Mouse (Mus musculus) layer of hippocampus, postnatal 36 days (tissue): ENCODE data around the gene Fkbp2. TPM values are rescaled to one million over a fixed set of nuclear protein-coding genes. Genes with fewer than 3 reads are reported as not detected.
A peak's percentile ranks its signal among the peaks of the same experiment; 100 is the strongest.

ENCODE experiments used
- DNase-seq, 2 experiments: peaks; one replicate each; pipeline ENCODE4 v3.0.0; 2022
- total RNA-seq, 2 experiments: library from RNA; stranded (reverse); gene quantifications; 2 replicates each; pipeline ENCODE4 v1.2.3; 2021

The Fkbp2 gene
- total RNA-seq, 2 experiments from 2014 or later: 86.0 to 101 TPM

DNA sequence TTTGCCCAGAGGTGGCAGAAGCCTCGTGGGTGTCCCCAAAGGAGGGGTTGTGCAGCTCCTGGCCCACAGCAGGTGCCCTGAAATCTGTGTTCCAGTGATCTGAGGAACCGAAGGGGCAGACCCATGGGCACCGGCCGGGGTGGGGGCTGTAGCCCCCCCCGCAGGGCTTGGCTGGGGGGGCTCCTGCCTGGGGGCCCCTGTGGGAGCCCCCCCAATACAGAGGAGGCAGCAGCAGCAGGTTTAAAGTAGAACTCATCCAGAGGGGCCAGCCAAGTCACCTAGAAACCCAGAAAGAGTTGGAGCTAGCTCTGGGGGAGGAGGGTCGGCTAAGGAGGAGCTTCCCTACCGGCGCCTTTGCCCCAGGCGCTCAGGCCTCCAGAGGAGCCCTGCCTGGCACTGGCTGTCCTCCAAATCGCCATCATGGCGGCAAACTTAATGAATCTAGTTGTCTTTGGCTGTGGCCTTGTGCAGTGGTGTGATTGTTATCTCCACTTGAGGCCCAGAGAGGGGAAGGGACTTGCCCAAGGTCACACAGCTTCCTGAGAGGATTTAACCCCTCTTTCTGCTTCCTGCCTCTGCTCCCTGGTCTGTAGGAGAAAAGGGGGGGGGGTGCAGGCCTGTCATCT is 9.7 kb downstream of the Fkbp2 start:
- no peak for DNase-seq

DNA sequence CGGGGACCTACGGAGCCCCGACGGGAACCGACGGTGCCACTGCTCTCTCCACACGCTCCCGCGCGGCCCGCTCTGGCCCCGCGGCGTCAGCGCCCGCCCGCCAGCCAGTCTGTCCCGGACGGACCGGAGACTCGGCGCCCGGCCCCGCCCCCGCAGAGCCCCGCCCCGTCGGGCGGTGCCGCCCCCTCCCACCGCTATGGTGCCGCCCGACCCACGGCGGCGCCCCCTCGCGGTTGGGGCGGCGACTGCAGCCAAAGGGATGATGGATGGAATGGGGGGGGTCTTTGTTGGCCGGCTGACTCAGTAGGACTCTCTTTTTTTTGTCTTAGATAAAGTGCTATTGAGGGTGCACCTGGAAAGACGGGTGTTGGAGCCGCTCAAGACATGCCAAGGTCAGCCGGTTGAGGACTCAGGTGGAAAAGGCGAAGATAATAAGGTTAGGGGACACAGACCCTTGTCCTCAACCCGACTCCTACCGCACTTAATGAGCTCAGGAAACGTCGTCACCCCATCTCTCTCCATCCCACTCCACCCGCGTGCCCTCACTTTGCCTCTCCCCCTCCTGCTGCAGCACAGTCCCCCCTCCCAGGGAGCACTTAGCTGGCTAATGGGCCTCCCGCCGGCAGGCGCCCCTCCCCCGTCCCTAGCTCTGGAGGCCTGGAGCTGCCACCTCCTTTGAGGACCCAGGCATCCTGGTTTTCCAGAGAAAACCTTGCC is 10.5 kb downstream of the Fkbp2 start:
- no peak for DNase-seq

DNA sequence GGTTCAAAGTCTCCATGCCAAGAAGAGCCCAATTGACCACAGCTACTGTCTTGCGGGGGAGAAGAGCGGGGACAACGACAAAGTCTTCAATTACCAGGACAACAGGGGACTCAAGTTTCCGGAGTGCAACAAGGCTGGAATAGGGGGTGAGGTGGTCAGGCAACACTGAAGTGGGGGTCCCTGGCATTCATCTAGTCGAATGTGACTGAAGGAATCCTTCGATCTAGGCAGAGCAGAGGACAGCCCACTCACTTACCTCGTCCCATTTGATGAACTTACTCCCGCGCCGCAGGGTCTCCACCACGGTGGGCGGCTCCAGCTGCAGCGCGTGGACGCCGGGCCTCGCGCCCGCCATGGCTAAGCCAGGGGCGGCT is 11.0 kb downstream of the Fkbp2 start:
- no peak for DNase-seq

DNA sequence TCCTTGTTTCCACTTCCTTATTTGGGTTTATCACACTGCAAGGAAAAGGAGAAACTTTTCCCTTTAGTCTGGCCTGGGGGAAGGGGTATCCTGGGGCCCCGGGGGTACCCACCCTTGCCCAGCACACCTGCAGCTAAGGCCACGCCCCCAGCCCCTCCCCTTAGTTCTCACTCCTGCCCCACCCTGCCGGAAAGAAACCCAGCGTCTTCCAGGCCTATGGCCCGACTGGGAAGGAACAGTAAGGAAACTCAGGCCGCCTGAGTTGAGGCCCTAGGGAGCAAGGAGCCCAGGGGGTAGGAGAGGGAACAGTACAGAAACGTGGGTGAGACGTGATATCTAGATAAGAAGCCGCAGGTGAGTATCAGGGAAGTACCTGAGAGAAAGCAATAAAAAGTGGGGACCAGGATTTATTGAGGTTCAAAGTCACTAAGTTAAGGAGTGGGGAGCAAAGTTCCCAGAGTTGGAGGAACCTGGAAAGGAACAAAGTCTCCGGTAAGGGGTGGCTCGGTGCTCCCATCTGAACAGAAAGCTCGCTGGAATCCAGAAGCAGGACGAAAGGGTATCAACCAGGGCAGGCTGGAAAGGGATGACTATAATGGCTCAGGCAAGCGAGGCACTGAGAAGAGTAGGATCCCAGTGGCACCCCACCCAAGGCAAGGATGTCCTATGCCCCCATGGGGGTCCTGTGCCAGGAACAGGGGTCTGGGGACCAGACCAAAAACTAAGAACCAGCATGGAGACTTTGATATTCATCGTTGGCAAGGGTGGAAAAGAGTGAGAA is 11.6 kb downstream of the Fkbp2 start:
- no peak for DNase-seq

DNA sequence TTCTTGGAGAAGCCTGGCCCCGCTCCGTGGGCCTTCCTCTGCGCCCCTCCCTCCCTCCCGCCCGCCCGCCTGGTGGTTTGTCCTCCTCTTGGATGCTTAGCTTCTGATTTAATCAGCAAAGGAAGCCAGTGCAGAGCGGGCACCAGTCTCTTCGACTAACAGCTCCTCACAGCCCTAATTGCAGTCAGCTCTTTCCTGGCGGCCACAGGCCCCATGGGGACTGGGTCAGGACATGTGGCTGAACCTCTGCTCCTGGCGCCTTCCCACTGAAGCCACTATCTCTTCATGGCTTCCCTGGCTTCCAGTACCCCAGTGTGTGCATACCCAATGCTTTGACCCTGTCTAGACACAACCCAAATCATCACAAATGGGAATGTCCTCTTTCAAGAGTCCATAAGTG is 23.8 kb downstream of the Fkbp2 start:
- no peak for DNase-seq

DNA sequence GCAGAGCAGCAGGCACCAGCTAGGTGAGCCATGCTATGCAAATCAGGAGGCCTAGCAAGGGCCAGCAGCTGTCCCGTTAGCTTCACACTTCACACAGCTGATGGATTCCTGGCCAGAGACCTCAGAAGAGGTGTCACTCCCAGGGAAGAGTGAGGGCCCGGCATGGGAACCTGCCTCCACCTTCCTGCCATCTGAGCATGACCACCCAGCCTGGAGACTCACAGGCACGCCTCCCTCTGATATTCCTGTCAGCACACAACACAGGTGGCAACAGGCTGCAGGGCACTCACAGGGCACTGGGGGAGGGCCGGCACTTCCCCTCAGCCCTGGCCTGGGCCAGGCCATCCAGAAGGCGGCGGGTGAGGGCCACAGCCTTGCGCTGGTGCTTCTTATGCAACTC is 24.9 kb downstream of the Fkbp2 start:
- DNase-seq: no peak

DNA sequence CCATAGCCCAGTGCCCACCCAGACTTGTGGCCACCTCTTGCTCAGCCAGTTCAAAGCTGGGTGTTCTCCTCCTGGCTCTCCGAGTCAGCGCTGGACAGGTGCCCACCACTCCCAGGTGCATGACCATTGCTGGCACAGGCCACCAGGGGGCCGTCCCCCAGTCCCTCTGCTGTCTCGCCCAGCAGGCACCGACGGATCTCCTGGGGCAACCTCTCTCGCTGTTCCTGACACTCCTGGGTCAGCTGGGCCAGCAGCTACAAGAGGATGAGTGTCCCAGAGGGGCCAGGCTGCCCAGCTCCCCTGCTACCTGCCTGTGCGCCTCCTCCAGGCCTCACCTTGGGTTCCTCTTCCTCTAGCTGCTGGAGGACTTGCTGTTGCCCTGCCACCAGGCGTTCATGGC is 26.3 kb downstream of the Fkbp2 start:
- DNase-seq: no peak

DNA sequence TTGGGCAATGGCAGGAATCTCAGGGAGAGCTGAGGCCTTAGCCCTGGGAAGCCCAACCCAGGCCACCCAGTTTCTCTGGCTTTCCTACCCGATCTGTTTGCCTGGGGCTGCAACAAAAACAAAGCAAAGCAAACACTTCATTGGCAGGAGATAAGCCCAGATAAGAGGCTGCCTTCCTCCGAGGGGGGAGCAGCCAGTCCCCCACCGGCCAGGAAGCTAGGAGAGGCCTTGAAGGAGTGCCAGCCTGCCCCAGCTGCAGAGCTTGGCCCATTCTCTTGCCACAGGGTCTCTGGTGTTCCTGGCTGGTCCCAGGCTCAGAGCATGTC is 27.6 kb downstream of the Fkbp2 start:
- DNase-seq: no peak

DNA sequence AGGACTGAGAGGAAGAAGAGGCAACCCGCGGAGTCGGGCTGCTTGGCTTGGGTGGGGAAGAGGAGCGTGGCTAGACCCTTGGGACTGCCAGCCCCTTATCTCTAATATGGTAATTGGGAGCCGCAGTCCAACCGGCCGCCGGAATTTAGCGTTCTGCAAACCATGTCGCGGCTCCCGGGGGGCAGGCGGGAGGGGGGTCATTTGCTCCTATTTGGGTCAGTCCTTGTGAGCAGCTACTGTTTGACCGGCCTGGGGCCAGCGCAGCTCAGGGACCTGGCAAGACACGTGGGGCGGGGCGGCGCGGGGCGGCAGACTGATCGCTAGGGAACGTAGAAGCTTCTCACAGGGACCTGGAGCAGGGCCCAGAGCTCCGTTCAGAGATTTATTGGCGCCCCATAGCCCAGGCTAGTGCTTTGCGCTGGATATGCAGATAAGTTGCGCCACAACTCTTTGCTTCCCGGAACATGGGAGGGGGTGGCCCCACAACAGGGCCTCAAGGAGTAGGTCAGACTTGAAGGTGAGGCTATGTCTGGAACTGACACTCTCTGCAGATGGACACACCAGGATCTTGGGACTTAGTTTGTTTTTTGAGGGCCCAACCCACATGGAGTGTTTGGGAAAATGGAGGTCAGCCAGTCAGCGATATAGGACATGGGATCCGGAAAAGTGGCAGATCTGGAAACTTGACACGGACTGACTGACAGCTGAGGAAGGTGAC is 28.1 kb downstream of the Fkbp2 start:
- DNase-seq: peak; percentile 67 to 76

DNA sequence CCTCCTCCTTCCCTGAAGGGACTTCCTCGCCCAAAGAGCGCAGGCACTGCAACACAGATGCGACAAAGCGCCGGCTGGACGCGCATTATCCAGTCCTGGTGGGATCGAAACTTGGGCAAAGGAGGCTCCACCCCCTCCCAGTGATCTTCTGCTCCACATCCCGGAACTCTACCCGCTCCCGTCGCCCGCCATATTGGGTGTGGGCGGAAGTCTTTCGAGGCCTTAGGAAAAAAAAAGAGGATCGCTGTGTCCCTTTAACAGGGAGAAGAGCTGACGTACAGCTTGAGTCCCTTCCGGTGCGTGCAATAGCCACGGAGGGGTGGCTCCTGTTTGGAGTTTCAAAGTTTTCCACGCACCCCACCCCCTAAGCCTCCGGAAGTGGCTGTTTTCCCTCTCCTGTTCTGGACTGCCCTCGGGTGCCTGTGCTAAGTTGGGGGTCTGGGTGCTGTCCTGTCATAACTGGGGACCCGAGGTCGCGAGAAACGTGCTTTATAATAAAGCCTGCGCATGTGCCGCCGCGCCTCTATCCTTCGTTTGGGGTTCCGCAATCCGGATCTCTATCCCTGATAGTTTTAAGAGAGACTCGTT is 28.8 kb downstream of the Fkbp2 start:
- DNase-seq: peak; percentile 94 to 95

DNA sequence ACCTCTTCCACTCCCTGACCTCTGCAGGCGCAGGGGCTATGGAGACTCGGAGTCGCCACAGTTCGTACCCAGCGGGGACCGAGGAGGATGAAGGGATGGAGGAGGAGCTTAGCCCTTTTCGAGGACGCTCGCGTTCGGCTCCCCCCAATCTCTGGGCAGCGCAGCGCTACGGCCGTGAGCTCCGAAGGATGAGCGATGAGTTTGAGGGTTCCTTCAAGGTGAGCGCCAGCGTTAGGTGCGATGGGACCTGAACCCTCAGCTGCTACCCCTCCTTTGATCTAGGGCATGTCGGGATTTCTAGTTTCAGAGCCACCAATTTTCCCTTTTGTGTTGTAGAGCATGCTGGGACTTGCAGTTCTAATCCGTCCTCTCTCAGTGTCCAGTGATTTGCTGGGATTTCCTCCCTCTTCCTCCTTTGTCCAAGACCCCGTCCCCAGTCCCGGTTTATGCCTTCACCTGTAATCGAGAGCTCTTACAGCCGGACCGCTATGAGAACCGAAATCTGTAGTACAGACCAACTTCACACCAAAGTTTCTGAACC is 29.6 kb downstream of the Fkbp2 start:
- peak; percentile 64 to 76 for DNase-seq

DNA sequence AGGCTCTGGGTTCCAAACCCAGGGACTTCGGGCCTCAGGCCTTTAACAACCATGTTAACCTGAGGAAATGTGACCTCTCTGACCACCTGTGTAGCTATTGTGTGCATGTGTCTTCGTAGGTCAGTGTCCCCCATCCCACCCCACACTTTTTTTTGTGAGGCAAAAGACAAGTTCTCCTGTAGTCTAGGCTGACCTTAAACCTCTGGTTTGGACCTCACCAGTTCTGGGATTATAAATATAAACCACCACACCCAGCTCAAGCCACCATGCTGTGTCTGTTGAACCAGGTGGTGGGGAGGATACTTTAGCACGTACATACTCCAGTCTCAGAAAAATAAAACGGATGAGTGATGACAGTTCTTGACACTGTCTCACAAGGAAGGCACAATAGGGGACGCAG is 30.4 kb downstream of the Fkbp2 start:
- no peak for DNase-seq

DNA sequence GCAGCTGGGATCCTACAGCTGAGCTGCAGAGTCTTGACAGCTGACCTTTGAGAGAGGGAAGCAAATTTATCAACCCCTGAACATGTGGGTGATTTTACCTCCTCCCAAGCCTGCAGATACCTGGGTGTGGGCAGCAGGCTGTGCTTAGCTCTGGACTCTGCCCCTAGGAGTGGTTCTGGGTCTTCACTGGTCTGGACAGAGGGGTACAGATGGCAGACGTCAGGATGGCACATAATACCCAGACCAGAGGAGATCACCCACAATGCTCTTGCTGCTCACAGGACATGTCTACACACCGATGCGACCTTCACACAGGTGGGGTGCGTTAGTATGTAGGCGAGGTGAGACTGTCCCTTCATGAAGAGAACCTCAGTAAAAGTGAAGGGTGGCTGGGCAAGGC is 30.8 kb downstream of the Fkbp2 start:
- no peak for DNase-seq

DNA sequence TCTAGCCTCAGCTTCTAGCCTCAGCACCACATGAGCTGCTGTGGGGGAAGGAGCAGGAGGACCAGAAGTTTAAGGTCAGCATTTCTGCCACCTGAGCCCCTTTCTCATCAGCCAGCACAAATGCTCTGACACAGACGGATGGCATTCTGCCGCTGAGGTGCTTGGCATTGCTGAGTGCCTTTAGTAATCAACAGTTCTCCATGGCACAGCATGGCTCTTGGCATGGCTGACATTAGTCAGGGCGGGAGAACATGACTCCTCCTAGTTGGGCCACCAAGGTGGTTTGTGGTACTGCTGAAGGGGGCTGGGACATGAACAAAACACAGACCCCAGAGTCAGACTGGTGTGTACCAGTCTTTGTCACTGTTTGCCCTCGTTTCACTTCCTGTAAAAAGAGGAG is 32.1 kb downstream of the Fkbp2 start:
- no peak for DNase-seq

DNA sequence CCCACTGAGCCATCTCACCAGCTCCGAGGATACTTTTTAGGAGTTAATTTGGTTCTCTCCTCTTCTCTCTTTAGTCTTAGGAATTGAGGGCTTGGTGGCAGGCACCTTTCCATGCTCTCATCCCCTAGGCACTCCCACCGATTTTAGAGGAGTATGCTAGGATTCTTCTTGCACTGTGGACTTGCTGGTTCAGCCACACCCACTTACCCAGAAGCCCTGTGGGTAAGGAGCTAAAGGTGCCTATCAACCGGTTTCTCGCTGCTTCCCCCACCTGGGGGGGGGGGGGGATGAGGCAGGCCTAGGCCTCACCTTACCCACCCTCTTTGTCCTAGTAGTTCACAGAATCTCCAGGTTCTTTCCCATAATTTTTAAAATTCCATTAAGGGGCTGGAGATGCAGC is 32.6 kb downstream of the Fkbp2 start:
- DNase-seq: no peak

DNA sequence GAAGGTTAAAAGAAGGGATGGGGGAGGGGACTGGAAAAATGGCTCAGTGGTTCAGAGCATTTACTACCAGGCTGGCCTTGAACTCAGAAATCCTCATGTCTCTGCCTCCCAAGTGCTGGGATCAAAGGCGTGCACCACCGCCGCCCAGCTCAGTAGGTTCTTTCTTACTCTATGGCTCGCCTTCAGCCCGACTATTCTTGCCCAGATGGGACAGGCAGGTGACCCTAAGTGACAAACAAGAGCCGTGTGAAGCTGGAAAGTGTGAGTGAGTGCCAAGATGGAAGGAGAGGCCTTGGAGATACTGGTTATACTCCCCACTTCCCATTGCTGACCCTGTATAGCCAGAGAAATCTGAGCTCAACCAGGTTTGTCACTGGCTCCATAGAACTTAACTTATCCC is 36.6 kb downstream of the Fkbp2 start:
- DNase-seq: no peak

DNA sequence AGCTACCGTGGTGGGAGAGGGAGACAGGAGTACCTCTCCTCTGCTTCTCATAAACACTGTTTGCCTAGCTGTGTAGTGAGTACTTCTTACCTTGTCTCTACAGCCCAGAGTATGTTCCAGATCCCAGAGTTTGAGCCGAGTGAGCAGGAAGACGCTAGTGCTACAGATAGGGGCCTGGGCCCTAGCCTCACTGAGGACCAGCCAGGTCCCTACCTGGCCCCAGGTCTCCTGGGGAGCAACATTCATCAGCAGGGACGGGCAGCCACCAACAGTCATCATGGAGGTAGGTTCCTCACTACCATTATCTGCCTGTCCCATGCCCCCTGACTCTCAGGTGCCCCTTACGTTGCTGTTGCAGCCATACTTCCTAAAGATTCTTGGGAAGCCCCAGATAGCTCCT is 37.5 kb downstream of the Fkbp2 start:
- no peak for DNase-seq

DNA sequence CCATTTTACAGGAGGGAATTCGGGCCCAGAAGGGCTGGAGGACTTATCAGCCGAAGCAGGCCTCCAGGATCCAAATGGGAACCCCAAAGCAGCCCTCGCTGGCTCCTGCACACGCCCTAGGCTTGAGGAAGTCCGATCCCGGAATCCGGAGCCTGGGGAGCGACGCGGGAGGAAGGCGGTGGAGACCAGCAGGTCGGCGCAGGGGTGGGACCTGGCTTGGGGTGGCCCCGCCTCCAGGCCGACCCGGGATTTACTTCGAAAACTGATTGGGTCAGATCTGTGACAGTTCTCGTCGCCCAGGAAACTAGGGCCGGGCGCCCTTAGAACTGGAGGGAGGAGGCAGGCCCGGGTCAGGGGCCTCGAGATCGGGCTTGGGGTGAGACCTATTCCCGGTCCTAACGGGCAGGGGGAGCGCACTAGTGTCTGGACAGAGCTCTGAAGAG is 38.0 kb downstream of the Fkbp2 start, which contains the start of gene Gpr137:
Gene Gpr137, minus strand, starts transcription at position 232 of the 443 bp plus-strand sequence.
- peak; percentile 93 to 94 for DNase-seq

DNA sequence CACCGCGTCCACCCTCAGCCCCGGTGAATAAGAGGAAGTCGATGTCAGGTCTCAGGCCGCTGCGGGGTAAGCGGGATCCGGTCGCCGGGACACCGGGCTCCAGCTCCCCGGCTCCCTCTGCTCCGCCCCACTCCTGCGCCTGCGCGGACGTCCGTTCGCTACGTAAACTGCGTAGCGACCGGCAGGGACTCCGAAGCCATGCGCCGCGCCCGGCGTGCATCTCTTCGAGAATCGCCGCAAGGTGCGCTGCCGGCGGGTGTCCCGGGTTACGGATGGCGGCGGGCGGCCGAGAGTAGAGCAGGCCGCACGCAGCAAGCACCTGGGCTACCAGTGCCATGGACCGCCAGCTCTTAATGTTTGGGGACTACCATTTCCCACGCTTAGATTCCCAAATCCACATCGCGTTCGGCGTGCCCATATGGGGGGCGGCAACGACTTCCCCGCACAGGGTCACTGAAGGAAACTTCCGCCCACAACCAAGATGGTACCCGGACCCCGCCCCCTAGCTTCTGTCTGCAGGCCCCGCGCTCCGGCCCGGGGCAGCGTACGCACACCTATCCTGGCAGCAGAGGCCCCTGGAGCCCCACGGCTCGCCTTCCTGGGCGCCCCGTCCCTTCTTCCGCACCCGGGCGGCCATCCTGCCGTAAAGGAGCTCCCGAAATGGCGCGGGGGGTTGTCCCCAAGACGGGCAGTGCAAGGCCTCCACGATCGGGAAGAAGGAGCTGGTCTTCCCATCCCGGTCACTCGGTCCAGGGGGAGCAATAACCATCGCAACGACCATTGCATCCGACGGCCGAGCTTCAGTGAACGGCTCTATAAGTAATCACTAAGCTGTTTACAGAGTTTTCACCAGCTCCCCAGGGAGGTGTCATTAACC is 38.7 kb downstream of the Fkbp2 start, which contains the start of gene Bad:
Gene Bad, plus strand, starts transcription at position 490 of the 877 bp plus-strand sequence.
- DNase-seq: peak; percentile 93 to 95

DNA sequence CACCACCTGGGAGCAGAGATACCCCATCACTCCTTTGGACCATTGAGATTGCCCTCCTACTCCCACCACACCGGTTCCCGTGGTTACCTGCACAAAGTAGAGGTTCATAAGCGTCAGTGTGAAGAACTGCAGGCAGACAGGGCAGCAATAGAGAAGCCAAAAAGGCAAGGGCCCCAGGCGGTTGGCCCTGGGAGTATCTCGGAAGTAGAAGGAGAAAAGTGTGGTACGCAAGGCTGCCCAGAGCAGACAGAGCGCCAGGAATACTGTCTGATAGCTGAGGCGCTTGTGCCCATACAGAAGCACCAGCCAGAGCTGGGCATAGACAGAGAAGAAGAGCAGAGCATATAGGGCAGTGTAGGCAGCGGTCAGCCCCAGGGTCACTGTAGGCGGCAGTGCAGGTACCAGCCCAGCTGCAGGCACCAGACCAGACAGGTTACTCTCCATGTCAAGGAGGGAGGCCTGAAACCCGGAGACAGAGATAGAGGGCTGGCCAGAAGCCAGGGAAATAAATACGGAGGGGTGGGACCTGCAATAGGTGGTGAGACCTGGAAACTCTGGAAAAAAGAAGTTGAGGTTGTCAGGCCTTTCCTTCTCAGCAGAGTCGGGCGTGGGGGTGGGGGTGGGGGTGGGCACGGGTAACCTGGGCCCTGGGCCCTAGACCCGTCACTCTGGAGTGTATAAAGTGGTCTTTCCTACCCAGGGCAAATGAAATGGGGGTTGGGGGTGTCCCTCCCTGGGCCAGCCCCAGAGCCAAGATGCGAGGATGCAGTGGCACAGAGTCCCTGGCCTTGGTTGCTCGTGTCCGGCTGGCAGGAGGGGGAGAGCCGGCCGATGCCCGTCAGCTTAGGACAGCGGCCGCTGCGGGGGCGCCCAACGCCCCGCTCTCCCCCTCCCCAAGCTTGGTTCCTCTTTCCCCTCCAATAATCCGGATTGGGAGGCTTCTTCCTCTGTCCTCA is 39.6 kb downstream of the Fkbp2 start:
- DNase-seq: no peak
